Mouse (Mus musculus) thymus, postnatal 0 days (tissue): ENCODE results near the gene Foxk1. TPM values are rescaled to one million over a fixed set of nuclear protein-coding genes. Genes with fewer than 3 reads are reported as not detected.

Experiments used
- DNase-seq: peaks from one replicate; pipeline ENCODE4 v3.0.0-alpha.2; 2015; ENCODE audit warnings: low spot score
- polyA plus RNA-seq: library from polyadenylated mRNA; unstranded; fragments of >200 nt; fragmentation: Nextera tagmentation; extraction: Ambion mirVana; gene quantifications from 2 replicates; pipeline ENCODE4 v1.2.1, GENCODE M21; 2015

Gene Foxk1
- polyA plus RNA-seq, 1 experiment from 2014 or later: 5.1 TPM

DNA sequence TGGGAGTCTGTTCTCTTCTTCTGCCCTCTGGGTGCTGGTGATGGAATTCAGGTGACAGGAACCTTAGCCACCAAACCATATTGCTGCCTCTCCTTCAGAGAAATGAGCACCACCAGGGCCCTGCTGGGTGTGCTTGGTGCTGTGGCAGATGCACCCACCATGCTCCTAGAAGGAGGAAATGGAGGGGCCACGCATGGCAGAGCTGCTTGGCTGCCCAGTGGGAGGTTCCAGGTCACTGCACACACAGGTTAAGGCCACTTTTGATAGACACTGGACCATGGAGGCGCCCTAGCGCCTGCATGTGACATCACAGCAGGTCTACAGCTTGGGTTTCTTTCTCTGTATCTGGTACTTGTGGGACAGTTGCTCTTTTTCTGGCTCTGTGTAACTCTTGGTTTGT lies 15.8 kb downstream of the Foxk1 start:
- DNase-seq: peak; percentile 17

DNA sequence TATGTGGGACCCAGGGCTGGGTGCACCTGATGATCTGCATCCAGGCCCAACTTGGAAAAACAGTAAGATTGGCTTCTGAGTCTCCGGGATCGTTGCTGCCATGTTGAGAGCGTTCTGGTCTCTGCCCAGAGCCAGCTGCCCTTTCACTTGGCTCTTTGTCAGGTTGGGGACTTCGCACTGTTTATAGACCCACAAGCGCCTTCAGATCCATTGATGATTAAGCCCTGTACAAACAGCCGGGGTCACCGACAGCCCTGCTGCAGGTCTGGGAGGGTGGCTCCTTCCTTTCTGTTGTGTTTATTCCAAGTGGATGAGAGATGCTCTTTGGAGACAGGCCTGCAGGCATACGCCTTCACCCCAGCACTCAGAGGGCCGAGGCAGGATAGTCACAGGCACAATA lies 16.6 kb downstream of the Foxk1 start:
- no peak for DNase-seq

- DNase-seq: no peak
Observed at GRCm38 (mm10) chr5:142418419-142418818, 17.1 kb downstream of the Foxk1 start.

GRCm38 (mm10) chr5:142420317-142420716 lies 19.0 kb downstream of the Foxk1 start:
- no peak for DNase-seq

DNA sequence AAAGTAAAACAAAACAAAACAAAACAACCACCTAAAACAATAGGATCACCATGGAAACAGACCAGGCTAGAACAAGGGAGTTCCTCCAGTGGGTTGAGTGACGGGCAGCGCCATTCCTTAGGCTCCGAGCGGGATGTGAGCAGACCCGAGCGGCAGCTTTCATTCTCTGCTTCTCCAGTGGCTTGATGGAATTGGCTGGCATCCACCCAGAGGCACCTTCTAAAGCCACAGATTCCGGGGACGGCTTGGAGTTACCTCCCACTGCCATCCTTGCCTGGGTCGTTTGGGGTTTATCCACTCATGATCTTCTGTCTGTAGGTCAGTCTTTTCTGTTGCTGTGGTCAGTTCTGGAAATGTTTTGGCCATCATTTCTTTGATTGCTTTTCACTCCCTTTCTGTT lies 19.6 kb downstream of the Foxk1 start:
- DNase-seq: no peak

DNA sequence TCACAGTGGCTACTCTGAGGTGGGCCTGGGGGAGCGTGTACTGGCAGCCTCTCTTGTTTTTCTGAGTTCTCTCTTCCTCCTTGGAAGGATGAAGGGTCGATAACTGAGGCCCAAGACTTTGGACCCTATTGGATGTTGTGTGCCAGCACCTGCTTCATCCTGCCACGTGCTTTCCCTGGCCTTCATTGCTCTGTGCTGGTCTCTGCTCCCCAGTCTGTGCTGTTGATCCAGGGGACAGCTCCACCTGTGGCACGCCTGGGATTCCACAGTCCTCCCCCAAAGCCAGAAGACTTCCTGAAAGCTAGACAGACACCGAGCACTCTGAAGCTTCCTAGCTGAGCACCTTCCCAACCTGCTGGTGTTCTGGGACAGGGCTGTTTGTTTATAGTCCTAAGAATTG lies 20.6 kb downstream of the Foxk1 start:
- no peak for DNase-seq

DNA sequence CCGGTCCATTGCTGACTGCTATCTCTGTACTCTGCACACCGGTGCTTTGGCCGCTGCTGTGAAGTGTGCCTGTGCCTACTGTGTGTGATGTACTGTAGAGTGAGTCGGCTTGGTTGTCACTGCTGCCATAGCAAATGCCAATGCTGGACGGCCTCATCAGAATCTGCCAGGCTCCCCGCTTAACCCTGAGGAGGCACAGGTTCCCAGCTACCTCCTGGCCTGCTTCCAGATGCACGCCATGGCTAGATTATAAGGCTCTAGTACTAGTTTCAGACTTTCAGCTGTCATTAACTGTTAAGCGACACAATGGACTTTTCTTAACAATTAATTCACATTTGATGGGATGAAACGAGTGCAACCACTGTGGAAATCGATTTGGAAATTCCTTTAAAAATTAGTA lies 21.8 kb downstream of the Foxk1 start:
- DNase-seq: no peak

DNA sequence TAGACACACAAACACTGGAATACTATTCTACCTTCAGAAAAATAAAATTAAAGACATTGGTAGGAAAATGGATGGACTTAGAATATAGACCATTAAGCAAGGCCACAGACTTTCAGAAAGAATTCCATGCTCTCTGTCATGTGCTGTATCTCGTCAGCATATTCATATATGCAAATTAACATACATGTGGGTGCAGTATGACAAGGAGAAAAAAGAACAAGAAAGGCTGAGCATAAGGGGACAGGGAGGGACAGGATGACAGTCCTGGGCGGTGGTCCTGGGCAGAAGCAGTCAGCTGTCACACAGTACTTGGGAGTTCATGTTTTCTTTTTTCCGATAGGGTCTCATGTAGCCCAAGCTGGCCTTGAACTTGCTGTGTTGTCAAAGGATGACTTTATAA lies 22.4 kb downstream of the Foxk1 start:
- no peak for DNase-seq

- DNase-seq: no peak
Observed at GRCm38 (mm10) chr5:142424627-142425349, 23.5 kb downstream of the Foxk1 start.

DNA sequence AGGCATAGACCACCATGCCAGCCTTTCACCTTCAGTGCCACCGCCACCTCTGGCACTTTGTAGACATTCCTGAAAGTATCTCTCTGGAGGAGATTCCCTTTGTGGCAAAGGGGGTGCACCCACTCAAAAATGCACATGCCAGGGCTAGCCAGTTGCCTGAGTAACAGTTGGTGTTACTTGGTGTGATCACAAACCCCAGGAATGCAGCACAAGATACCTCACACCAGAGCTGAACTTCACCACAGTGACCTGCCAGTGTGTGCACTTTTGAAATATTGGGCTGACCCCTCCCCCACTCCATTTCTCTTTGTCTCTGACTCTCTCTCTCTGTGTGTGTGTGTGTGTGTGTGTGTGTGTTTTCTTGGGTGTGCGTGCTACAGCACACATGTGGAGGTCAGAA lies 25.2 kb downstream of the Foxk1 start:
- no peak for DNase-seq

DNA sequence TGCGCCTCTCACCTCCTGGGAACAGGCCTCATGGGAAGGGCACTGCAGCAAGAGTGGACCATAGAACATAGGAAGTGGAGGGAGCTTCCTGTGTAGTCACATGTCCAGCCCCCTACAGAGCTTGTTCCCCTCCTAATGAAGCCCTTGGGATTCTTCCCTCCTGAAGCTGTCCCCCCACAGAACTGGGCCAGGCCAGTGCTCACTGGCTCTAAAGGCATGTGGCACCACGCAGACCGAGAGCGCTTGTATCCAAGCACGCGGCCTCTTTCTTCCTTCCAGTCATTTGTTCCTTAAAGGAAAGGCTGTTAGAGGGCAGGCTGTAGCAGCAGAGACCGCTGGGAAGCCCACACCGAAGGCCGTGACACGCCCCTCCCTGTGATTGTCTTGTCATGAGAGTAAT lies 26.6 kb downstream of the Foxk1 start:
- no peak for DNase-seq

GRCm38 (mm10) chr5:142428691-142429090 lies 27.4 kb downstream of the Foxk1 start:
- DNase-seq: no peak

DNA sequence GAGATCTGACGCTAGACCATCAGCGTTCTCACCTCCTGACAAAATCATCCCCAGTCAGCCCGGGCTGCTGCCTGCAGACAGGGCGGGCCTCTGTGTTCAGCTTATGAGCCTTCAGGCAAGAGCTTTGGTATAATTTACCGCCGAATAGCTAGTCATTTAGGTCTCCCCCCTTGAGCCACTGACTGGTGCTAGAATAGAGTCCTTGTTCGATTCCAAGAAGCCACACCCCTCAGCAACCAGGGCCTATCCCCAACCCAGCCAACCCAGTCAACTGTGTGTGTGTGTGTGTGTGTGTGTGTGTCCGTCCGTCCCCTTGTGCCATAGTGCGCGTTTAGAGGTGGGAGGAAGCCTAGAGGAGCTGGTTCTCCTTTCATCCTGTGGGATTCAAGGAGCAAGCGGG lies 29.7 kb downstream of the Foxk1 start:
- no peak for DNase-seq

DNA sequence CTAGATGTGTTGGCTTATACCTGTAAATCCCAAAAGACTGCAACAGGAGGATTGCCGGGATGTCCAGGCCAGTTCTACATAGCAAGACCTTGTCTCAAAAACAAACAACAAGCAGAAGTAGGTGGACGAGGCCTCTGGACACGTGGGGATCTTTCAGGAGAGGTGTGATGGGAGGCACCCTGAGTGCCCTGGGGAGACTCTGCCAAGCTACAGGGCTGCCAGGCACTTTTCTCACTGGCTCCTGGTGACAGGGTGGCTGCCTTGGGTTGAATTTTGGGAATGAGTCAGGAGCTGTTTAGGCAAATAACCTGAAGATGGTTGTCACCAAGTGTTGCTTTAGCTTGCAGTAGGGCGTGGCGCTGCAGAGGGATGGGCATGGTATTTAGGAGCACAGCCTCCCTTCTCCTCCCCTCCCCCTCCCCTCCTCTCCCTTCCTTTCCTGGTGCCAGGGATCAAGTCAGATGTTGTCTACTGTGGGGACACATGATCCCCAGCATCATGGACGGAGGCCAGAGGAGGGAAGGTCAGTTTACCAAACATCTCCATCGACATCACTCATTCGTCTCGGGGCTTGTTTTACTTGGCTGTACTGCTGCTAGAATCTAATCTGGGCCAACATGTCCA lies 30.6 kb downstream of the Foxk1 start:
- no peak for DNase-seq

DNA sequence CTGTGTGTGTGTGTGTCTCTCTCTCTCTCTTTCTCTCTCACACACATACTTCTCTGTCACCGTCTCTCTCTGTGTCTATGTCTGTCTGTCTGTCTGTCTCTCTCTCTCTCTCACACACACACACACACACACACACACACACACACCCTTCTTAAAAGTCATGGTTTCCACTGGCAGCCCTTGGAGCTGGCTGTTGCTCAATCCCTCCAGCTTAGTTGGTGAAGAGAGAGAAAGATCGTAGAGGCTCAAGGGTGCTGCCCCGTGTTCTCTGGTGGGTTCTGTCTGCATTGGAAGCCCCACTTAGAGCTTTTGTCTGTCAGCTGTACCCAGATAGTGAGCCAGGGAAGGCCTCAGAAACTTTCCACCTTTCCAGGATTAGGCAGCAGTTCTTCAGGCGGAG lies 31.4 kb downstream of the Foxk1 start:
- DNase-seq: no peak

DNA sequence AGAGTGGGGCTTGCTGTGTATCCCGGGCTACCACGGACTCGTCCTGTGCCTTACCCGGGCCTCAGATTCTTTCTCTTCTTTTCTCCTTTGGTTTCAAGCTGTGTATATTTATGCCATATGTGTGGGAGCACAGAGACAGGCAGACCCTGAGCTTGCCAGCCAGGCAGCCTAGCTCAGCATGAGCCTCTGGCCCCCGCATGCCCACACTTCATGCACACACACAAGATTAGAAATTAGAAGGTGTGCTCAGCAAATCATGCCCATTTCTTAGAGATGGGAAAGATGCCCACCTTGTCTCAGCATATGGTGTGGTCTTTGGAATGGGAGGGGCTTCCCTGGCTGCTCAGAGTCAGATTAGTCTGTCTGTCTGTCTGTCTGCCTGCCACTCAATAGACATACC lies 32.8 kb downstream of the Foxk1 start:
- no peak for DNase-seq

DNA sequence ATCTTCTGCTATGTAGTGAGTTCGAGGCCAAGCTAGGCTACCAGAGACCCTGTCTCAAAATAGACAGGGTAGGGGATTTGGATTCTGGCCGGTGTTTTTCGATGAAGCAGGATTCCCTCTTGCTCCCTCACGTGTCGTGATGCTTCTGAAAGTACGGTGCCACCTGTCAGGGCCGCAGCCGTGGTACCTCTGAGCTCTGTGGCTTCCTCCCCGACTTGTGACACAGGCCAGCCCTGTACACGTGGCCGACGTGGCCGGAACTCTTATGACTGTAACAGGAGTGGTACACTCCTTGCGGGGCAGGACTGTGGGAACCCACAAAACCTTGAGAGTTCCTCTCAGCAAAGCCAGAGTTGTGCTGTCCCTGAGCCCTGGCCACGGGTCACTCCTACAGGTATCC lies 34.4 kb downstream of the Foxk1 start:
- no peak for DNase-seq

DNA sequence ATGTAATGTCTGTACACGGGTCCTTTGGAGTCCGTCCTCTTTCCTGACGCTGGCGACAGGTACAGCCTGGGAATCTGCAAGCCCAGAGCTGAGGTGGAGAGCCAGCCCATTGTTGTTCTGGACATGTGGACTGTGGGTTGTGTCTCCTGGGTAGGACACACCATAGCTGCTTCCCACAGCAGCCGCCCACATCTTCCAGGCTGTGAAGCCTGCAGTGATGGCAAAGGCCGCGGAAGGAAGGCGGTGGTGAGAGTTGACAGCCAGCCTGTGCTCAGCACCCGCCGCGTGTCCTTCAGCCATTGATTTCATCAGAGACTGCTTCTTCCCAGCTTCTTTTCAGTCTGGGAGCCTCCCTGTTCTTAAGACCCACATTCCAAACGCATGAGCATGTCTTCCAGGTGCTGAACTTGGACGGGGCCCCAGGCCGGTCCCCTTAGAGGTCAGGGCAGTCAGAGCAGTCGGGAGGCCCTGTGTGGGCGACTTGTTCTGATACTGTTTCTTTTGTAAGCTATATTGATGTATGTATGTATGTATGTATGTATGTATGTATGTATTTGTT lies 37.2 kb downstream of the Foxk1 start:
- no peak for DNase-seq

DNA sequence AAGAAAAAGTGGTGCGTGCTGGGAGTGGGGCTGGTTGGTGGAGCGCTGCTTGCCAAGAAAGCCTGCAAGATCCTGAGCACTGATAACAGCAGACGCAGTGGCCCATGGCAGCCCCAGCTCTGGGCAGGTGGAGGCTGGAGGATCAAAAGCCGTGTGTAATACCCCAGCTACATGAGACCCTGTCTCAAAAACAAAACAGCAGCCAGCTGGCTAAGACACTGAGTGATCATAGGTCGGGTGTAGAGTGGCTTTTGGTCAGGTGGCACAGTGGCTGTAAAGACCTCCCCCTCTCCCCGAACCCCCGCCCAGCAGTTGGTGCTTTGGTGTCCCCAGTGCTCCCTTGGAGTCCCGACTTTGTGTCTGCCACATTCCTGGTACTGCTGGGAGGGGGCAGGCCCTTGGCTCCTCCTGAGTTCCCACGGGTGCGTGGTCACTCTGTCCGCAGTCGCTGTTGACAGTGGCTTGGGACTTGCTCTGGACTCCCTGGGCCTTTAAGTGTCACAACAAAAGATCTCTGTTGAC lies 38.7 kb downstream of the Foxk1 start:
- peak; percentile 52 for DNase-seq

GRCm38 (mm10) chr5:142440451-142441147 lies 39.3 kb downstream of the Foxk1 start:
- DNase-seq: peak; percentile 88

DNA sequence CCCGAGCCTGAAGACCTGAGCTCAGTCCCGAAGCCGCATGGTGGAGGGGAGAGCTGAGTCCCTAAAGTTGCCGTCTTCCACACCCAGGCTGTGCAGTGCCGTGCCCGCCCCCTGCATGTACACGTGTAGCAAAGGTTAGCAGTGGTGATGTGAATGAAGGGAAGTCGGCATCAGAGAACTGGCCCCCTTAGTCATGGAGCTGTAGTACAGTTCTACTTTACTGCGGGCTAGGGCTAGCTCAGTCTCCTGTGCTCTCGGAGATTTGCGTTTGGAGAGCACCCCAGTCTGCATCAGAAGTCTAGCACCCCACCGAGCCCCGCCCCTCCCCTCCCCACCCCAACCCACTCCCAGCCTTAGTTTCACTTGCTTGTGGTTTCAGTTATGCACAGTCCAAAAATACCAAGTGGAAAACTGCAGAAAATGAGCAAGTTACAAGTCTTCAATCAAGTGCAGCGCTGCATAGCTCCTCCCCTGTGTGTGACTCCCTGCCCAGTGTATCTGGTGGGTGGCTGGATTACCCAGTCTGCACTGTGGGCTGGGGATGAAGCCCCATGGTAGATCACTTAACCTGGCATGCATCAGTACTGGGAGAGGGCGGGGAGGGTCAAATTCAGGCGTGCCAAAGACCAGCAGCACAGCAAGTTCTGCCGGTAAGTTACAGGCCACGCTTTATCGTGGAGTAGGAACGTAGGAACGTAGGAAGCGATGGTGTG lies 40.2 kb downstream of the Foxk1 start:
- peak; percentile 45 for DNase-seq

DNA sequence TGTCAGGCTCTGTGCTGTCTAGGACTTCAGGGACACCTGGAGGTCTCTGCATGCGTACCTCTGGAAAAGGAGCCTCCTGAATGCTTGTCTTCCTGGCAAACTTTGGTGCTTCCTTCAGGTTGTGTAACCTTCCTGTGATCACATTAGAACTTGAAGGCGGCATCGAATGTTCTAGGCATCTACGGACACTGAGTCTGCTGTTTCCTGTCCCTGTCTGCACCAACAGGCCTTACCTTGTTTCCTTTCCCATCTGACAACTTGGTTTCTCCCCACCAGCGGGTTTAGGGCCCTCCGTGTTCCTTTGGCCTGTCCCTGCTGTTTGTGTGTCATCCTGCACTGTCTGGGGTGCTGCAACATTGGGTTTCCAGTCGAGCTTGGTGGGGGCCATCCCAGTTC lies 40.7 kb downstream of the Foxk1 start:
- DNase-seq: no peak
